ENCODE assay signal across 20 mouse cellular contexts in genomic region chr13:58896254-58896910, GRCm38 (mm10).
DNase-seq lines count a peak whose midpoint lies in the region; ATAC-seq lines count a peak whose summit lies in the region.
"Had no signal": no experiment of that assay in that cellular context is flagged by ENCODE, and none has a peak within 500 bp of the region (broad histone marks: within the 10 kb centered on the region; RNA-seq: fewer than 3 reads in every experiment).

No protein-coding gene starts in this region.

- 56% methylated on average over 12 of the region's 12 CpGs for WGBS in intestine, embryonic 14.5 days
- WGBS in intestine, embryonic 16.5 days, result 47% methylated on average over 12 of the region's 12 CpGs
- 31% methylated on average over 12 of the region's 12 CpGs for WGBS in large intestine, adult 2 months

- H3K27me3 ChIP-seq in intestine, embryonic 14.5 days (replicated peaks; ENCODE audit: control insufficient read depth, insufficient read depth, low read length), result no peaks in the 10 kb centered on the region
- H3K27me3 ChIP-seq in intestine, embryonic 16.5 days (replicated peaks; ENCODE audit: control insufficient read depth, insufficient read depth, low read length), result no peaks in the 10 kb centered on the region
- H3K27me3 ChIP-seq: embryonic facial prominence, embryonic 12.5 days; forebrain, embryonic 13.5 days; forebrain, embryonic 15.5 days had no signal

- H3K27ac ChIP-seq in intestine, embryonic 14.5 days (ENCODE audit: low read depth), result no peak overlapping the region
- H3K27ac ChIP-seq in intestine, embryonic 16.5 days (ENCODE audit: low read length), result no peak overlapping the region
- H3K27ac ChIP-seq: embryonic facial prominence, embryonic 10.5 days; embryonic facial prominence, embryonic 12.5 days; forebrain, embryonic 13.5 days; forebrain, embryonic 15.5 days had no signal

- H3K36me3 ChIP-seq in intestine, embryonic 14.5 days (ENCODE audit: control insufficient read depth, insufficient read depth, low read length), result no peaks in the 10 kb centered on the region
- H3K36me3 ChIP-seq in intestine, embryonic 16.5 days (ENCODE audit: control insufficient read depth, insufficient read depth, low read length), result no peaks in the 10 kb centered on the region
- H3K36me3 ChIP-seq: embryonic facial prominence, embryonic 10.5 days; embryonic facial prominence, embryonic 12.5 days; forebrain, embryonic 15.5 days had no signal

- H3K9me3 ChIP-seq in intestine, embryonic 14.5 days (ENCODE audit: control insufficient read depth, low read length), result no peaks in the 10 kb centered on the region
- H3K9me3 ChIP-seq in intestine, embryonic 16.5 days (ENCODE audit: control insufficient read depth, low read length), result no peaks in the 10 kb centered on the region
- H3K9me3 ChIP-seq: forebrain, embryonic 15.5 days had no signal

- no peak overlapping the region for H3K4me3 ChIP-seq in intestine, embryonic 14.5 days (ENCODE audit: low read depth, low read length)
- H3K4me3 ChIP-seq in intestine, embryonic 16.5 days (ENCODE audit: low read length), result no peak overlapping the region
- H3K4me3 ChIP-seq: embryonic facial prominence, embryonic 10.5 days; embryonic facial prominence, embryonic 12.5 days; forebrain, embryonic 13.5 days; forebrain, embryonic 15.5 days had no signal

- H3K4me2 ChIP-seq in intestine, embryonic 14.5 days (ENCODE audit: low read length), result no peak overlapping the region
- H3K4me2 ChIP-seq in intestine, embryonic 16.5 days (ENCODE audit: low read depth, low read length), result 0 out of 2 replicates have a peak overlapping the region, but pooled peaks have one; percentile 11
- H3K4me2 ChIP-seq: embryonic facial prominence, embryonic 12.5 days; forebrain, embryonic 13.5 days; forebrain, embryonic 15.5 days had no signal

- no peaks in the 10 kb centered on the region for H3K4me1 ChIP-seq in intestine, embryonic 14.5 days (replicated peaks; ENCODE audit: control insufficient read depth, insufficient read depth, low read length)
- H3K4me1 ChIP-seq in intestine, embryonic 16.5 days (ENCODE audit: control insufficient read depth, insufficient read depth, low read length), result no peaks in the 10 kb centered on the region
- H3K4me1 ChIP-seq: embryonic facial prominence, embryonic 10.5 days; embryonic facial prominence, embryonic 12.5 days; forebrain, embryonic 13.5 days; forebrain, embryonic 15.5 days had no signal

- peak; percentile 64 for DNase-seq in brain, adult 2 months (ENCODE audit: low read depth, low spot score)
- DNase-seq in intestine, embryonic 14.5 days (ENCODE audit: low spot score), result peak; percentile 53
- peak; percentile 40 for DNase-seq in large intestine, adult 2 months (ENCODE audit: low read depth, low spot score)
- no peak for DNase-seq in lung, postnatal 10 days
- DNase-seq in yolk sac, embryonic 10.5 days (ENCODE audit: low spot score), result no peak
- DNase-seq in spleen, postnatal 14 days (ENCODE audit: low spot score in 2 of 2), result no peak
- no peak for DNase-seq in kidney, adult 11 months
- DNase-seq: adrenal gland, adult 2 months; adrenal gland, postnatal 10 days; adrenal gland, postnatal 25 days; cerebellum, adult 11-12 months; cerebellum, adult 2 months; cerebellum, adult 9-10 months; cerebellum, postnatal 10 days; cerebellum, postnatal 25 days had no signal

- ATAC-seq in intestine, embryonic 14.5 days (replicated peaks; ENCODE audit: low FRiP score, low TSS enrichment, low read depth), result no peak
- peak; percentile 93 for ATAC-seq in intestine, embryonic 16.5 days
- ATAC-seq: forebrain, embryonic 13.5 days; forebrain, embryonic 15.5 days had no signal

- H3K9ac ChIP-seq in intestine, embryonic 14.5 days (ENCODE audit: low read length), result no peak overlapping the region
- H3K9ac ChIP-seq in intestine, embryonic 16.5 days (ENCODE audit: low read depth, low read length), result no peak overlapping the region
- H3K9ac ChIP-seq: embryonic facial prominence, embryonic 12.5 days; forebrain, embryonic 13.5 days; forebrain, embryonic 15.5 days had no signal

Comparison
In these comparisons a context has a peak if more than half of its experiments do, and no peak if none do; other contexts are left out.
1. DNase-seq: peak in brain, adult 2 months (single experiment), intestine, embryonic 14.5 days (single experiment) and large intestine, adult 2 months (single experiment); none in lung, postnatal 10 days (single experiment), yolk sac, embryonic 10.5 days (single experiment), spleen, postnatal 14 days (0 of 2) and kidney, adult 11 months (single experiment).